Comparison of ENCODE assay signal across 9 mouse cellular contexts in genomic region chr2:104887882-104888566, GRCm38 (mm10). TPM values are rescaled to one million over a fixed set of nuclear protein-coding genes. Genes with fewer than 3 reads are reported as not detected.
A peak's percentile ranks its signal among the peaks of the same experiment; 100 is the strongest.
DNase-seq lines count a peak whose midpoint lies in the region.
"Had no signal": no experiment of that assay in that cellular context is flagged by ENCODE, and none has a peak within 500 bp of the region (broad histone marks: within the 10 kb centered on the region; RNA-seq: fewer than 3 reads in every experiment).

No protein-coding gene starts in this region.

- H3K36me3 ChIP-seq in forebrain, embryonic 10.5 days (replicated peaks): no peaks in the 10 kb centered on the region
- H3K36me3 ChIP-seq in megakaryocyte, embryonic 14.5 days (replicated peaks; ENCODE audit: low read length): no peaks in the 10 kb centered on the region
- H3K36me3 ChIP-seq: neural tube, embryonic 12.5 days had no signal

- H3K27me3 ChIP-seq in forebrain, embryonic 10.5 days (ENCODE audit: poor library complexity, severe bottlenecking): no peaks in the 10 kb centered on the region
- peaks cover 2% of the 10 kb centered on the region for H3K27me3 ChIP-seq in megakaryocyte, embryonic 14.5 days (replicated peaks)
- H3K27me3 ChIP-seq: neural tube, embryonic 12.5 days had no signal

- H3K4me1 ChIP-seq in forebrain, embryonic 10.5 days: no peaks in the 10 kb centered on the region
- peaks cover 6% of the 10 kb centered on the region; the same call in 1 of the 2 replicates for H3K4me1 ChIP-seq in megakaryocyte, embryonic 14.5 days
- H3K4me1 ChIP-seq: neural tube, embryonic 12.5 days had no signal

- H3K9me3 ChIP-seq in forebrain, embryonic 10.5 days: no peaks in the 10 kb centered on the region
- H3K9me3 ChIP-seq in megakaryocyte, embryonic 14.5 days: no peaks in the 10 kb centered on the region
- H3K9me3 ChIP-seq: neural tube, embryonic 12.5 days had no signal

- no peak overlapping the region for H3K27ac ChIP-seq in forebrain, embryonic 10.5 days
- H3K27ac ChIP-seq: neural tube, embryonic 12.5 days had no signal

- 24% methylated on average over 10 of the region's 10 CpGs for WGBS in forebrain, embryonic 10.5 days

- DNase-seq in MEL-GATA-1-ER (ENCODE audit: extremely low read depth, low read depth): peak; percentile 73
- DNase-seq in brain, embryonic 18.5 days (ENCODE audit: low read depth, low spot score): peak; percentile 40
- DNase-seq in forebrain, embryonic 10.5 days (ENCODE audit: extremely low spot score, low spot score): peak; percentile 66
- DNase-seq in heart, postnatal 4 days: peak; percentile 88
- peak; percentile 86 to 88 for DNase-seq in layer of hippocampus, postnatal 10 days (ENCODE audit: low spot score in 2 of 2)
- DNase-seq in right cerebral cortex, postnatal 25 days: peak; percentile 67
- peak; percentile 69 to 80 for DNase-seq in urinary bladder, postnatal 36 days (ENCODE audit: low spot score in 2 of 2)

- no peak overlapping the region for H3K4me3 ChIP-seq in forebrain, embryonic 10.5 days
- H3K4me3 ChIP-seq in megakaryocyte, embryonic 14.5 days (replicated peaks): peak overlapping the region; percentile 83
- H3K4me3 ChIP-seq: neural tube, embryonic 12.5 days had no signal

RNA-seq across cellular contexts. Expression of gene Ccdc73, which starts 20.4 kb away (rescaled TPM):
- polyA plus RNA-seq in forebrain, embryonic 10.5 days (2016; fragmentation: Nextera tagmentation; extraction: Ambion mirVana): 2.9 and 4.5 TPM in 2 replicates
- total RNA-seq in heart, postnatal 4 days (2021): 1 to 10 TPM; 3.7 to 3.8 TPM
- total RNA-seq in layer of hippocampus, postnatal 10 days (2021): 1 to 10 TPM; 2.0 to 2.3 TPM
- polyA plus RNA-seq in megakaryocyte, embryonic 14.5 days (2012; ENCODE audit: insufficient read depth, low replicate concordance): not detected in 2 replicates

RNA-seq across cellular contexts. Expression of gene Prrg4, which starts 38.3 kb away (rescaled TPM):
- 0.71 and 0.77 TPM in 2 replicates for polyA plus RNA-seq in forebrain, embryonic 10.5 days (2016; fragmentation: Nextera tagmentation; extraction: Ambion mirVana)
- 1 to 10 TPM; 2.8 to 3.3 TPM for total RNA-seq in heart, postnatal 4 days (2021)
- 1 to 10 TPM in 1 of 2 experiments, under 1 TPM in 1; 0.96 to 1.1 TPM for total RNA-seq in layer of hippocampus, postnatal 10 days (2021)
- polyA plus RNA-seq in megakaryocyte, embryonic 14.5 days (2012; ENCODE audit: insufficient read depth, low replicate concordance): 0.35 TPM in 1 of 2 replicates, not detected in the other
